Mouse (Mus musculus): Measurements from ENCODE around the gene Gm5458.
"Not testable (repeated sequence)": the region's sequence is repeated elsewhere in the genome, so short reads cannot be mapped to it uniquely, and the experiment has no call there.

Gm5458 gene

GRCm38 (mm10) chr14:19602481-19602880, at the start of gene Gm5458:
Gene Gm5458 (minus strand): TSS chr14:19602581.
- not testable (repeated sequence) for DNase-seq (ENCODE audit: low spot score in 2 of 2)

- DNase-seq (ENCODE audit: low spot score in 2 of 2): no peak
Observed at GRCm38 (mm10) chr14:19646232-19646631, 43.9 kb upstream of the Gm5458 start.

GRCm38 (mm10) chr14:19584804-19585667, 17.3 kb downstream of the Gm5458 start, which contains the start of gene Gm2237:
Gene Gm2237 (minus strand): TSS chr14:19585135.
- DNase-seq (ENCODE audit: low spot score in 2 of 2): peak in 1 of 2 experiments; percentile 5

GRCm38 (mm10) chr14:19549863-19550262, 52.5 kb downstream of the Gm5458 start, which contains the start of gene Gm2244:
Gene Gm2244 (minus strand): TSS chr14:19549963.
- DNase-seq (ENCODE audit: low spot score in 2 of 2): not testable (repeated sequence)

Measured in right cerebral cortex, adult 2 months (tissue).